Mouse (Mus musculus) large intestine, adult 2 months (tissue): Measurements from ENCODE around the gene Dmtf1. TPM values are rescaled to one million over a fixed set of nuclear protein-coding genes. Genes with fewer than 3 reads are reported as not detected.
A peak's percentile ranks its signal among the peaks of the same experiment; 100 is the strongest.

ENCODE experiments used
- DNase-seq: peaks from one replicate; pipeline ENCODE4 v3.0.0-alpha.2; 2012; ENCODE audit warnings: low read depth, low spot score
- WGBS: fragments of 180-500 bp; shearing (Covaris S2); methylation state at CpG from one replicate; pipeline ENCODE4 v1.1.7; 2018; 5-methylcytosine and 5-hydroxymethylcytosine counted together
- polyA plus RNA-seq: library from polyadenylated mRNA; depleted of rRNA; stranded (reverse); fragments of >200 nt; gene quantifications from 2 replicates; pipeline ENCODE4 v1.2.3, GENCODE M21; 2012

Gene Dmtf1
- polyA plus RNA-seq, 1 experiment: 5.5 TPM

GRCm38 (mm10) chr5:9109582-9109981, 52.0 kb downstream of the Dmtf1 start:
- no peak for DNase-seq

DNA sequence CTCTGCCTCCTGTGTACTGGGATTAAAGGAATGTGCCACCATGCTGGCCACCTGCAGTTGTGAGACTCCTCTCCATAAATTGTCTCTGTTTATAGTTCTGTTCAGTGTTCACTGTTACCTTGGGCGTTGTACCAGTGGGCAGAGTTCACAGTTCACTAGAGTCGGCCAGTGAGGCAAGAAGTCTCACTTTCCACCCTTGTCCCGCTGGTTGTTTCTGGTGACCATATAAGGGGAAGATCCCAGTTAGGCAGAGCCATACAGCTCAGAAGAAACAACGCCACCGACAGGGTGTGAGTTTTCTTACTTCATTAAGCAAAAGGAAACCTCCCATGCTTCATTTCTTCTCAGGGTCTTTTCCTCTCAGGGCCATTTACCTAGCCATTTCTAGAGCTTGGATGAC, 53.1 kb downstream of the Dmtf1 start:
- DNase-seq: peak; percentile 73
- 22% methylated on average over 5 of the region's 5 CpGs for WGBS

- WGBS: 66% methylated on average over 8 of the region's 8 CpGs
- no peak for DNase-seq
Observed at GRCm38 (mm10) chr5:9107296-9108089, 54.1 kb downstream of the Dmtf1 start.

DNA sequence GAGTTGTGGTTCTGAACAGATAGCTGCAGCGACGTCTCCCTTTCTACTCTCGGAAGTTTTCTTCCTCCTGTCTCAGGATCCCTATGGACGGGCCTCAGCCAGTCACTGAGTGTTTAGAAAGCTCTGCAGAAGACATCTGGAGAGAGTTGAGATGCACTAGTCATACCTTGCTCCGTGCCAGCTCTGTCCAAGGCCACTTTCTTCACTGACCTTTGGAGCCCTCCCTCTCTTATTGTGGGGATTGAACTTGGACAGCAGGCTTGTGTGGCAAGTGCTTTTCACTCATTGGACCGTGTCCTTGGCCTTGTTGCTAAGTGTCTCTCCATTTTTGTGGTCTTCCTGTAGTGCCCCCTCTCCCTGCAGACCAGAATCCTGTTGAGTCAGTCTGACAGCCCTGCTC, 54.8 kb downstream of the Dmtf1 start:
- DNase-seq: no peak

GRCm38 (mm10) chr5:9103958-9104357, 57.6 kb downstream of the Dmtf1 start:
- 87% methylated on average over 8 of the region's 8 CpGs for WGBS
- no peak for DNase-seq

More for the DNA sequence above, 54.8 kb downstream of the Dmtf1 start:
- 65% methylated on average over 6 of the region's 6 CpGs for WGBS

- DNase-seq: no peak
Observed at GRCm38 (mm10) chr5:9102696-9103095, 58.9 kb downstream of the Dmtf1 start.

DNA sequence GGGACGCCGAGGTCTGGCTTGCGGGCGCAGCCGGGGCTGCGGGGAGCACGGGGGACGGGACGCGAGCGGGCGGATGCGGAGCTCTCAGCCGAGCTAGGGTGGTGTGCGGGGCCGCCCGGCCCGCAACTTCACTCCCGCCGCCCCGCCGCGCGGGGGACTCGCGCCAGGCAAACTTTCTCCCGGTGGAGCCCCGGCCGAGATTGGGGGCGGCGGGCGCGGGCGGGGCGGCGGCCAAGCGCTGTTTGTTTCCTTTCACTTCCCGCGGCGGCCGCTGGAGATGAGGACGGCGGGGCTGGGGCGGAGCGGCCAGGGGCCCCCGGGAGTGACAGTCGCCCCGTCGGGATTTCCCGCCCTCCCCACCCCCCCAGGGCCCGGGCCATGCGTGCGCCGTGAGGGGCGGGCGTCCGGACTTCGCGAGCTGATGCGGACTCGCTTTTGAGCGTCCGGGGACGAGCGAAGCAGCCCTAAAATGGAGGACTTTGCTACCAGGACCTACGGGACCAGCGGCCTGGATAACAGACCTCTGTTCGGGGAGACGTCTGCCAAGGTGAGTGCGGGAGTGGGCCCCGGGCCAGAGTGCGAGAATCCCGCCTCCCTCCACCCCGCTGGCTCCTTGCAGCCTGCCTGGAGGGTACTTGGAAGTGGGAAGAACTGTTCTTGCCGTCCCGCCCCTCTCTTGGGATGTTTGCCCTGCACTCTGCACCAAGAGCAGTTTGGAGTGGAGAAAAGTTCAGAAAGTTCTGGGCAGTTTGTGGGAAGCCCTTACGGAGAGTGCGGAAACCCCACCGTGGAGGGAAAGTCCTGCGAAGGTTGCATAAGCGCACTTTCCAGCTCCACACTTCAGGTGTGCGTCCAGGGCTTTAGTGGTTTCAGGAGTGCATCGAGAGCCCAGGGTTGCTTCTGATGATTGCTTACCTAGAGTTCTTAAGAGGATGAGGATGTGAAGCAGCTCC, 60.5 kb downstream of the Dmtf1 start:
- WGBS: under 1% methylated on average over 82 of the region's 83 CpGs
- no peak for DNase-seq

More at GRCm38 (mm10) chr5:9102696-9103095, 58.9 kb downstream of the Dmtf1 start:
- 88% methylated on average over 2 of the region's 2 CpGs for WGBS

DNA sequence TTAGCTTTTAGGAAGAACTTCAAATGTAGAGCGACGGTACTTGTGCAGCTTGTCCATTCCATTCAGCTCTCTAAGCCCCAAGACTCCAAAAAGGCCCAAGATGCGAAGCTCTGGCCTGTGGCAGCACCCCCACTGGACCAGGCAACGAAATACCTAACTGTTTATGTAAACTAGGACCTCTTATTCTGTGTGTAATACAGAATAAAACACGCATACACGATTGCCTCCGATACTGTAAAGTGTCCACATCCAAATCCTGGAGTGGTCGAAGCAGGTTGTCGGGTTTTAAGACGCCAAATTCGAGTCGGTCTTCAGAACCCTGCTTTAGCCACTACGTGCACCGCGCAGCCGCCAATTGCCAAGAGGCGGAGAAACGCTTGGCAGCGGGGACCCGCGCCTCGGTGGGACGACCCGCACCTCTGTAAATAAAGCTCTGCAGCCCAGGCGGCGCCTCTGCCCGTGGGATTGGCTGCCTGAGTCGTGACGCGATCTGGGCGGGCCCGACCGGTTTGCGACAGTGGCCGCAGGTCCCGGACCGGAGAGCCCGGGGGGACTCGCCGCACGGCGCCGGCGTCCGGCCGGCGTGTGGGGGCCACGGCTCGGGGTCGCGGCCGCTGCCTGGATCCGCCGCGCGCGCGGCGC, 61.2 kb downstream of the Dmtf1 start, which contains the start of gene Tmem243:
Gene Tmem243 (plus strand): TSS at position 462 of the 642 bp plus-strand sequence.
- DNase-seq: no peak
- WGBS: under 1% methylated on average over 59 of the region's 59 CpGs

- WGBS: 82% methylated on average over 4 of the region's 4 CpGs
- DNase-seq: no peak
Observed at GRCm38 (mm10) chr5:9093490-9093889, 68.1 kb downstream of the Dmtf1 start.

DNA sequence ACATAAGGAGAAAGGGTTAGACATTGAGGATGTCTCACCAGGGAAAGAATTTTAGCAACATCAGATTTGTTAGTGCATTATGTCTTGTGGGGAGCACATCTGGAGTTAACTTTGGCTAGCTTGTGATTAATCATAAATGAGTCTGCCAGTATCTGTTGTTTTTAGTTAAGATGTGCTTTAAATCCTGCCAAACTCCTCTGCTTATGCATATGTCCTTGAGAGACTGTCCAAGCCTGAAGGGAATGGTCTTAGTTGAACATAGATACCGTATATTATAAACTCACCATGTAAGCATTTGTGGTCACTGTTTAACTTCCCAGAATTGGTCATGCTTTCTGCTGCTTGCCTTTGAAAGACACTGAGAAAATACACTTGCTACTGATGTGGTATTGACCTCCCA, 68.9 kb downstream of the Dmtf1 start:
- 49% methylated on average over 1 of the region's 1 CpGs for WGBS

GRCm38 (mm10) chr5:9090493-9091106, 71.0 kb downstream of the Dmtf1 start:
- WGBS: 75% methylated on average over 6 of the region's 6 CpGs
- DNase-seq: no peak

More for the DNA sequence above, 68.9 kb downstream of the Dmtf1 start:
- DNase-seq: no peak

- WGBS: 60% methylated on average over 3 of the region's 3 CpGs
- DNase-seq: no peak
Observed at GRCm38 (mm10) chr5:9086924-9087719, 74.5 kb downstream of the Dmtf1 start.

- no peak for DNase-seq
Observed at GRCm38 (mm10) chr5:9079773-9080501, 81.6 kb downstream of the Dmtf1 start.

GRCm38 (mm10) chr5:9073177-9073854, 88.3 kb downstream of the Dmtf1 start:
- no peak for DNase-seq
- 59% methylated on average over 5 of the region's 5 CpGs for WGBS

DNA sequence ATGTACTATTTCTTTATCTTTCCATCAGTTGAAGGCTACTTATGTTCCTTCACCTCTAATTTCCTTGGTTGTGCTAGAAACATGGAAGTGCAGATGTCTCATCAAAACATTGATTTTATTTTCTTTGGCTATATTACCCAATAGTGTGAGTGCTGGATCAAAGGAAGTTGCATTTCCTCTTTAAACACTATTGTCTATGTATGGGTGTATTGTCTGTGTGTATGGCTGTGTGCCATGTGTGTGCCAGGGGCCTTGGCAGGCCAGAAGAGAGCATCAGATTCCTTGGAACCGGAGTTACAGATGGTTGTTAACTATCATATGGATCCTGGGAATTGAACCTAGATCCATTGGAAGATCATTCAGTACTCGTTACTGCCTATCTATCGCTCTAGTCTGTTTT, 90.2 kb downstream of the Dmtf1 start:
- DNase-seq: no peak
- 81% methylated on average over 3 of the region's 3 CpGs for WGBS

- DNase-seq: no peak
- 40% methylated on average over 6 of the region's 6 CpGs for WGBS
Observed at GRCm38 (mm10) chr5:9069599-9070209, 91.9 kb downstream of the Dmtf1 start.

GRCm38 (mm10) chr5:9068886-9069285, 92.7 kb downstream of the Dmtf1 start:
- WGBS: 9% methylated on average over 2 of the region's 2 CpGs
- no peak for DNase-seq
